Mouse (Mus musculus) small intestine, adult 2 months (tissue): ENCODE measurements at regions not wholly inside any gene's neighbourhood (a gene's known extent, or its start where the extent isn't known, plus 50 kb on each side); places are given as distances from the start of the nearest gene placed in this dataset.

ENCODE experiments used
- H3K27ac ChIP-seq: fragments of 200-500 bp; 2 replicates; pipeline ENCODE4 v1.5.1; 2012; ENCODE audit warnings: low read depth, low read length, control low read depth, inconsistent platforms; ENCODE audit not compliant: insufficient read depth
- H3K27me3 ChIP-seq: fragments of 200-500 bp; 2 replicates; pipeline ENCODE4 v1.6.1; 2012; ENCODE audit warnings: mild to moderate bottlenecking, moderate library complexity, low read length, inconsistent platforms; ENCODE audit not compliant: control insufficient read depth, insufficient read depth
- H3K36me3 ChIP-seq: fragments of 200-500 bp; 2 replicates; pipeline ENCODE4 v1.6.1; 2012; ENCODE audit warnings: mild to moderate bottlenecking, low read length, control low read depth, inconsistent platforms; ENCODE audit not compliant: control insufficient read depth, insufficient read depth
- H3K4me1 ChIP-seq: fragments of 200-500 bp; 2 replicates; pipeline ENCODE4 v1.6.1; 2012; ENCODE audit warnings: low read length, inconsistent platforms, mixed read lengths; ENCODE audit not compliant: control insufficient read depth, insufficient read depth, insufficient read length
- H3K4me3 ChIP-seq: fragments of 200-500 bp; 2 replicates; pipeline ENCODE4 v1.5.1; 2012; ENCODE audit warnings: low read depth, mild to moderate bottlenecking, control low read depth, inconsistent platforms, low read length, moderate library complexity
- CTCF ChIP-seq: fragments of 200-500 bp; IDR thresholded peaks from 2 replicates; pipeline ENCODE4 v1.5.1; 2012; ENCODE audit warnings: low read depth, mild to moderate bottlenecking, control low read depth, inconsistent platforms, low read length, moderate library complexity, mixed read lengths; ENCODE audit not compliant: insufficient replicate concordance, insufficient read length; ENCODE audit errors: extremely low read depth
- POLR2A ChIP-seq: fragments of 200-500 bp; IDR thresholded peaks from 2 replicates; pipeline ENCODE4 v1.6.1; 2012; ENCODE audit warnings: low read depth, mild to moderate bottlenecking, control low read depth, inconsistent platforms, low read length, moderate library complexity
- WGBS: fragments of 180-500 bp; shearing (Covaris S2); methylation state at CpG from one replicate; pipeline ENCODE4 v1.1.7; 2018; 5-methylcytosine and 5-hydroxymethylcytosine counted together

GRCm38 (mm10) chr2:133113642-133114041 is 167.9 kb upstream of the Fermt1 start:
- Histone ChIP-seq H3K27ac (no peak overlapping the region), H3K4me1 (no peaks in the 10 kb centered on the region), H3K27me3 (no peaks in the 10 kb centered on the region), H3K36me3 (no peaks in the 10 kb centered on the region), H3K4me3 (no peak overlapping the region)
- peak; percentile 95; the same call in 1 of the 2 replicates for TF ChIP-seq CTCF
- no peak for TF ChIP-seq POLR2A
- 18% methylated on average over 10 of the region's 10 CpGs for WGBS

GRCm38 (mm10) chr2:133118651-133119050 is 172.9 kb upstream of the Fermt1 start:
- H3K27ac ChIP-seq, result no peak overlapping the region
- no peak overlapping the region for H3K4me3 ChIP-seq
- H3K36me3 ChIP-seq, result no peaks in the 10 kb centered on the region
- WGBS, result 86% methylated on average over 14 of the region's 14 CpGs
- no peak for TF ChIP-seq CTCF
- no peak for TF ChIP-seq POLR2A
- H3K27me3 ChIP-seq, result no peaks in the 10 kb centered on the region
- no peaks in the 10 kb centered on the region for H3K4me1 ChIP-seq

GRCm38 (mm10) chr2:133125212-133125801 is 179.6 kb upstream of the Fermt1 start:
- no peaks in the 10 kb centered on the region for H3K27me3 ChIP-seq
- H3K4me1 ChIP-seq, result no peaks in the 10 kb centered on the region
- H3K4me3 ChIP-seq, result no peak overlapping the region
- 48% methylated on average over 1 of the region's 1 CpGs for WGBS
- TF ChIP-seq POLR2A (no peak), CTCF (no peak)
- H3K27ac ChIP-seq, result no peak overlapping the region
- H3K36me3 ChIP-seq, result no peaks in the 10 kb centered on the region

- WGBS, result 29% methylated on average over 3 of the region's 3 CpGs
Observed at GRCm38 (mm10) chr2:133134878-133135277, 189.2 kb upstream of the Fermt1 start.

GRCm38 (mm10) chr2:133138877-133139276 is 193.2 kb upstream of the Fermt1 start:
- H3K4me3 ChIP-seq, result no peak overlapping the region
- H3K4me1 ChIP-seq, result 0 out of 2 replicates have a peak, but pooled peaks cover 2% of the 10 kb centered on the region
- H3K27ac ChIP-seq, result no peak overlapping the region
- H3K36me3 ChIP-seq, result no peaks in the 10 kb centered on the region
- TF ChIP-seq POLR2A, result no peak
- TF ChIP-seq CTCF, result no peak
- WGBS, result 61% methylated on average over 4 of the region's 4 CpGs
- no peaks in the 10 kb centered on the region for H3K27me3 ChIP-seq

More at GRCm38 (mm10) chr2:133134878-133135277, 189.2 kb upstream of the Fermt1 start:
- no peak overlapping the region for H3K27ac ChIP-seq
- H3K4me1 ChIP-seq, result 0 out of 2 replicates have a peak, but pooled peaks cover 2% of the 10 kb centered on the region
- no peak overlapping the region for H3K4me3 ChIP-seq
- H3K36me3 ChIP-seq, result no peaks in the 10 kb centered on the region
- H3K27me3 ChIP-seq, result no peaks in the 10 kb centered on the region
- no peak for TF ChIP-seq POLR2A
- TF ChIP-seq CTCF, result no peak

GRCm38 (mm10) chr2:133141341-133142035 is 195.8 kb upstream of the Fermt1 start:
- WGBS, result 66% methylated on average over 6 of the region's 6 CpGs
- TF ChIP-seq POLR2A, result no peak
- no peak for TF ChIP-seq CTCF
- H3K27ac ChIP-seq, result no peak overlapping the region
- no peak overlapping the region for H3K4me3 ChIP-seq
- 0 out of 2 replicates have a peak, but pooled peaks cover 2% of the 10 kb centered on the region for H3K4me1 ChIP-seq
- no peaks in the 10 kb centered on the region for H3K36me3 ChIP-seq
- no peaks in the 10 kb centered on the region for H3K27me3 ChIP-seq

GRCm38 (mm10) chr2:133152461-133152860 is 206.8 kb upstream of the Fermt1 start:
- Histone ChIP-seq H3K27ac (no peak overlapping the region), H3K4me1 (no peaks in the 10 kb centered on the region), H3K36me3 (no peaks in the 10 kb centered on the region), H3K4me3 (no peak overlapping the region), H3K27me3 (no peaks in the 10 kb centered on the region)
- WGBS, result 63% methylated on average over 1 of the region's 1 CpGs
- TF ChIP-seq CTCF, result no peak
- no peak for TF ChIP-seq POLR2A

GRCm38 (mm10) chr2:133156537-133156936 is 210.8 kb upstream of the Fermt1 start:
- Histone ChIP-seq H3K36me3 (no peaks in the 10 kb centered on the region), H3K27me3 (no peaks in the 10 kb centered on the region), H3K4me3 (no peak overlapping the region), H3K27ac (no peak overlapping the region), H3K4me1 (no peaks in the 10 kb centered on the region)
- TF ChIP-seq CTCF, result no peak
- TF ChIP-seq POLR2A, result no peak
- whole genome bisulfite sequencing, result 45% methylated on average over 3 of the region's 3 CpGs
